Comparison of ENCODE assay signal across 8 mouse cellular contexts in the genomic region with DNA sequence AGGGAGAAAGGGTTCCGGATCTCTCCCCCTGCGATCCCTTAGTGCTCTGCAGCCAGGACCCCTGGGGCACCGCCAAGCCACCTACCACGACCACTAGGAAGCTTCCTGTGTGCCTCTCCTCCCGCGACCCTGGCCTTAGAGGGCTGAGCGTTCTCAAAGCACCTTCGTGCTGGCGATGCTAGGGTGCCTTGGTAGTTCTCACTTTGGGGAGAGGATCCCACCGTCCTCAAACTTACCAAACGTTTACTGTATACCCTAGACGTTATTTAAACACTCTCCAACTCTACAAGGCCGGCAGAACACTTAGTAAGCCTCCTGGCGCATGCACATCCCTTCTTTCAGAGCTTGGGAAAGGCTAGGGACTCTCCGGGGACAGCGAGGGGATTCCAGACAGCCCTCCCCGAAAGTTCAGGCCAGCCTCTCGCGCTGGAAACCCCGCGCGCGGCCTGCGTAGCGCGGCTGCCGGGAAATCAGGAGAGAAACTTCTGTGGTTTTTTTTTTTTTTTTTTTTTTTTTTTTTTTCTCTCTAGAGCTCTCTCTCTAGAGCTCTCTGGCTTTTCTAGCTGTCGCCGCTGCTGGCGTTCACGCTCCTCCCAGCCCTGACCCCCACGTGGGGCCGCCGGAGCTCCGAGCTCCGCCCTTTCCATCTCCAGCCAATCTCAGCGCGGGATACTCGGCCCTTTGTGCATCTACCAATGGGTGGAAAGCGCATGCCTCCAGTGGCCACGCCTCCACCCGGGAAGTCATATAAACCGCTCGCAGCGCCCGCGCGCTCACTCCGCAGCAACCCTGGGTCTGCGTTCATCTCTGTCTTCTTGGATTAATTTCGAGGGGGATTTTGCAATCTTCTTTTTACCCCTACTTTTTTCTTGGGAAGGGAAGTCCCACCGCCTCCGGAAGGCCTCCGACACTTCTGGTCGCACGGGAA. TPM values are rescaled to one million over a fixed set of nuclear protein-coding genes. Genes with fewer than 3 reads are reported as not detected.
DNase-seq lines count a peak whose midpoint lies in the region; ATAC-seq lines count a peak whose summit lies in the region.

A gene (plus strand): TSS at position 775 of the 928 bp plus-strand sequence.

- H3K4me1 ChIP-seq in hindbrain, embryonic 13.5 days (replicated peaks), result peaks cover 54% of the 10 kb centered on the region

- H3K4me3 ChIP-seq in hindbrain, embryonic 13.5 days, result peak within 1 kb of the TSS; percentile 50

- DNase-seq in Muller cell, postnatal 12 days (ENCODE audit: inconsistent ontology term), result peak; percentile 100
- peak; percentile 99 for DNase-seq in cerebellum, adult 9-10 months
- peak; percentile 98 to 99 for DNase-seq in frontal cortex, postnatal 14 days (ENCODE audit: low spot score in 2 of 2)
- peak; percentile 91 to 95 for DNase-seq in layer of hippocampus, postnatal 25 days (ENCODE audit: extremely low spot score in 1 of 2, low spot score in 1 of 2)
- DNase-seq in lung, postnatal 25 days (ENCODE audit: low spot score), result peak; percentile 99
- DNase-seq in retina, embryonic 14.5 days (ENCODE audit: low spot score), result peak; percentile 99
- peak; percentile 99 for DNase-seq in thymus, postnatal 4 days

- peak; percentile 89 for ATAC-seq in hindbrain, embryonic 13.5 days (ENCODE audit: low FRiP score)

- peak within 1 kb of the TSS; percentile 82 for H3K4me2 ChIP-seq in hindbrain, embryonic 13.5 days

- H3K9ac ChIP-seq in hindbrain, embryonic 13.5 days, result peak within 1 kb of the TSS; percentile 80

- H3K36me3 ChIP-seq in hindbrain, embryonic 13.5 days, result no peaks in the 10 kb centered on the region

- WGBS in hindbrain, embryonic 13.5 days, result under 1% methylated on average over 56 of the region's 56 CpGs

- peak within 1 kb of the TSS; percentile 74 for H3K27ac ChIP-seq in hindbrain, embryonic 13.5 days

- H3K27me3 ChIP-seq in hindbrain, embryonic 13.5 days, result peaks cover 45% of the 10 kb centered on the region

- no peaks in the 10 kb centered on the region for H3K9me3 ChIP-seq in hindbrain, embryonic 13.5 days

RNA-seq across cellular contexts. Expression of the gene that starts here (rescaled TPM):
- 8.0 and 8.1 TPM in 2 replicates for polyA plus RNA-seq in hindbrain, embryonic 13.5 days (2015; fragmentation: Nextera tagmentation; extraction: Ambion mirVana)
- total RNA-seq in layer of hippocampus, postnatal 25 days (2021), result 10 to 100 TPM; 15.0 to 16.7 TPM

Comparison
In these comparisons a context has a peak if more than half of its experiments do, and no peak if none do; other contexts are left out.
1. Peak in every context shown above with its lines: DNase-seq, ATAC-seq, H3K4me3 ChIP-seq and H3K27ac ChIP-seq.